Mouse (Mus musculus) hindbrain, postnatal 0 days (tissue): ENCODE measurements at regions not wholly inside any gene's neighbourhood (a gene's known extent, or its start where the extent isn't known, plus 50 kb on each side); places are given as distances from the start of the nearest gene placed in this dataset.

Experiments
- ATAC-seq: fragments of 200-750 bp; cut with Nextera tagmentation; 2 replicates; pipeline ENCODE4 v1.8.0; 2017; ENCODE audit warnings: mild to moderate bottlenecking, moderate TSS enrichment, moderate library complexity
- DNase-seq: peaks from one replicate; pipeline ENCODE4 v3.0.0-alpha.2; 2015; ENCODE audit warnings: low spot score
- H3K27ac ChIP-seq: fragments of 300-500 bp; sonication (generic); 2 replicates; pipeline ENCODE4 v1.5.1; 2014; ENCODE audit warnings: mild to moderate bottlenecking
- H3K27me3 ChIP-seq: fragments of 300-500 bp; sonication (generic); 2 replicates; pipeline ENCODE4 v1.6.1; 2014; ENCODE audit warnings: low read length, mixed read lengths; ENCODE audit not compliant: insufficient read depth
- H3K36me3 ChIP-seq: fragments of 300-500 bp; sonication (generic); 2 replicates; pipeline ENCODE4 v1.6.1; 2014; ENCODE audit warnings: low read length, mixed read lengths; ENCODE audit not compliant: insufficient read depth
- H3K4me1 ChIP-seq: fragments of 300-500 bp; sonication (generic); 2 replicates; pipeline ENCODE4 v1.6.1; 2014; ENCODE audit warnings: antibody characterized with exemption, low read length, mixed read lengths; ENCODE audit not compliant: insufficient read depth
- H3K4me2 ChIP-seq: fragments of 300-500 bp; sonication (generic); 2 replicates; pipeline ENCODE4 v1.6.1; 2014; ENCODE audit warnings: low read depth, mild to moderate bottlenecking, low read length, moderate library complexity, mixed read lengths
- H3K4me3 ChIP-seq: fragments of 300-500 bp; sonication (generic); 2 replicates; pipeline ENCODE4 v1.5.1; 2014; ENCODE audit warnings: low read length
- H3K9ac ChIP-seq: fragments of 300-500 bp; sonication (generic); replicated peaks from 2 replicates; pipeline ENCODE4 v1.6.1; 2014; ENCODE audit warnings: mild to moderate bottlenecking, low read length, moderate library complexity, mixed read lengths
- H3K9me3 ChIP-seq: fragments of 300-500 bp; sonication (generic); 2 replicates; pipeline ENCODE4 v1.6.1; 2016; ENCODE audit warnings: low read length, mixed read lengths
- CTCF ChIP-seq: IDR thresholded peaks from 2 replicates; pipeline ENCODE4 v1.5.1; 2016; ENCODE audit warnings: antibody characterized with exemption, control low read depth, low read depth
- WGBS: fragments of 180-500 bp; shearing (Covaris S2); extraction: QIAGEN DNeasy Blood & Tissue Kit; methylation state at CpG from one replicate; pipeline ENCODE4 v1.1.7; 2014; 5-methylcytosine and 5-hydroxymethylcytosine counted together

- no peak overlapping the region for H3K4me2 ChIP-seq
- H3K9me3 ChIP-seq: no peaks in the 10 kb centered on the region
- H3K9ac ChIP-seq: no peak overlapping the region
- no peak overlapping the region for H3K4me3 ChIP-seq
- H3K36me3 ChIP-seq: no peaks in the 10 kb centered on the region
- DNase-seq (peak; percentile 16), ATAC-seq (peak; percentile 43; the same call in 1 of the 2 replicates)
- 43% methylated on average over 1 of the region's 1 CpGs for WGBS
- H3K27me3 ChIP-seq: no peaks in the 10 kb centered on the region
- no peaks in the 10 kb centered on the region for H3K4me1 ChIP-seq
- H3K27ac ChIP-seq: no peak overlapping the region
- no peak for TF ChIP-seq CTCF
Observed at GRCm38 (mm10) chr1:108797053-108797801, 1185.0 kb upstream of the Cdh7 start.

DNA sequence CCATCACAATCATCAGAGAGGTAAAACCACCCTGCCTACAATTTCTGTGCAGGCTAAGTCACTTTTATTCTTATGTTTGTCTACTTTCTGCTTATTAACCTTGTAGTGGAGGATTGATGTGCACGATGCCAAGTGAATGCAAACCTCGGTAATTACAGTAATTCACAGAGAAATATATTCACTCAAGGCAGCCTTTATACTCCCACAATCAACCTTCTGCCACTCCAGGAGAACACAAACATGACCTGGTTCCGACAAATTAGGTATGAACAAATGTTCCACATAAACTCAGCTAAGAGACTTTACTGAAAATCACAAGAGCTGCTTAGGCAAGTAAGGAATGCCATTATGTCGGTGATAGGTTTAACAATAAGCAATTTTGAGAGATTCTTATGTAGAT lies 1182.1 kb upstream of the Cdh7 start:
- no peak for TF ChIP-seq CTCF
- no peaks in the 10 kb centered on the region for H3K36me3 ChIP-seq
- H3K4me1 ChIP-seq: no peaks in the 10 kb centered on the region

GRCm38 (mm10) chr1:108827238-108827637 lies 1155.0 kb upstream of the Cdh7 start:
- Histone ChIP-seq H3K9ac (no peak overlapping the region), H3K4me2 (no peak overlapping the region), H3K27ac (no peak overlapping the region), H3K4me1 (no peaks in the 10 kb centered on the region), H3K9me3 (no peaks in the 10 kb centered on the region), H3K27me3 (no peaks in the 10 kb centered on the region), H3K36me3 (no peaks in the 10 kb centered on the region), H3K4me3 (no peak overlapping the region)
- 76% methylated on average over 2 of the region's 2 CpGs for WGBS
- ATAC-seq (no peak), DNase-seq (peak; percentile 3)
- TF ChIP-seq CTCF: peak; percentile 48

More for the DNA sequence above, 1182.1 kb upstream of the Cdh7 start:
- 57% methylated on average over 4 of the region's 4 CpGs for WGBS
- ATAC-seq (no peak), DNase-seq (no peak)
- Histone ChIP-seq H3K27me3 (no peaks in the 10 kb centered on the region), H3K27ac (no peak overlapping the region), H3K4me2 (no peak overlapping the region), H3K9me3 (no peaks in the 10 kb centered on the region), H3K4me3 (no peak overlapping the region), H3K9ac (no peak overlapping the region)
